Mouse (Mus musculus): ENCODE measurements around the gene Ulk4.
"Not testable (repeated sequence)": the region's sequence is repeated elsewhere in the genome, so short reads cannot be mapped to it uniquely, and the experiment has no call there.

The Ulk4 gene

DNA sequence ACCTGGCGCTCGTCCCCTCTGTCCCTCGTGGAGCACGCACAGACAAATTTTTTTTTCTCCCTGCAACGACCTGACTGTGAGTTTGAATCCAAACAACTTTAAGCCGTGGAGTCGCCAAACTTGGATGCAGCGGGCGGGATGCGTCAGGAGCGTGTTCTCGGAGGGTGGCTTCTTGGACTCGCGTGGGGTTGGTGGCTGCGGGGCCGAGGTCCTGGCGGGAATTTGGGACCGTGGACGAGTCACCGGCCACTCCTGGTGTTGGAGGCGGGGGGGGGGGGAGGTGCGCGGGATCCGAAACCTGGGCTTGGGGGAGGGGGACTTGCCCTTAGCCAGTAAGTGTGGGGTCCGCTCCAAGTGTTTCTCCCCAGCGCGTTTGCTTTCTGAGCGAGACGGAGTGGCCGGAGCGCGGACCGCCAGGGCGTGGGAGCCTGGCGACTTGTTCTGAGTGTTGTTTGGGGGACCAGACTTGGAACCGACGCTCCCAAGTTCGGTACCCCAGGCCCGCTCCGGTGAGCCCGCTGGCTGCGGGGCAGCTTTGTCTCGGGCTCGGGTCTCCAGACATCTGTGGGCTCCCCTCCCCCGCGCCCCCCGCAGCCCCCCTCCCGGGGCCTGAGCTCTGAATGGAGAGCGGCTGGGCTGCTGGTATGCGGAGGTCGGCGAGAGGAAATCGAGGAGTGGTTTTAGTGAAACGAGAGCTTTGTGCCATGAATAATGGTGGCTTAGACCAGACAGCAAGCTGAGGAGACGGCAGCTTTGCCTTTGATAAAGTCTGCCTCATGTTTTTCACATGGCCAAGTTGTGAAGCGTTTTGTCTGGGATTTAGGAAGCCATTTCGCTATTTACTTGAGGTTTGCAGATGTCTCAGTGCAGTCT lies 342.9 kb downstream of the Ulk4 start:
- DNase-seq (ENCODE audit: low spot score) = peak; percentile 57

DNA sequence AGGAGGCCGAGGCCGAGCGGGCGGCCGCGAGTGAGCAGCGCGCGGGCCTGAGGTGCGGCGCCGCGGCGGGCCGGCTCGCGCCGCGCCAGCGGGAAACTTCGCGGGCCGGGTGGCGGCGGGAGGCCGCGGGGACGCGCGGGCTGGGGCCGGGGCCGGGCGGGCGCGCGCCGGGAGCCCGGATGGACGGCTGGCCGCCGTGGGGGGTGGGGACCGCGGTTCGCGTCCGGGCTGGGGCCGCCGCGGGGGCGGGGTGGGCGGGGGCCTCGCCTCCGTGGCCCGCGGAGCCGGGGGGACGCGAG lies 343.5 kb downstream of the Ulk4 start:
- DNase-seq (ENCODE audit: low spot score) = no peak

DNA sequence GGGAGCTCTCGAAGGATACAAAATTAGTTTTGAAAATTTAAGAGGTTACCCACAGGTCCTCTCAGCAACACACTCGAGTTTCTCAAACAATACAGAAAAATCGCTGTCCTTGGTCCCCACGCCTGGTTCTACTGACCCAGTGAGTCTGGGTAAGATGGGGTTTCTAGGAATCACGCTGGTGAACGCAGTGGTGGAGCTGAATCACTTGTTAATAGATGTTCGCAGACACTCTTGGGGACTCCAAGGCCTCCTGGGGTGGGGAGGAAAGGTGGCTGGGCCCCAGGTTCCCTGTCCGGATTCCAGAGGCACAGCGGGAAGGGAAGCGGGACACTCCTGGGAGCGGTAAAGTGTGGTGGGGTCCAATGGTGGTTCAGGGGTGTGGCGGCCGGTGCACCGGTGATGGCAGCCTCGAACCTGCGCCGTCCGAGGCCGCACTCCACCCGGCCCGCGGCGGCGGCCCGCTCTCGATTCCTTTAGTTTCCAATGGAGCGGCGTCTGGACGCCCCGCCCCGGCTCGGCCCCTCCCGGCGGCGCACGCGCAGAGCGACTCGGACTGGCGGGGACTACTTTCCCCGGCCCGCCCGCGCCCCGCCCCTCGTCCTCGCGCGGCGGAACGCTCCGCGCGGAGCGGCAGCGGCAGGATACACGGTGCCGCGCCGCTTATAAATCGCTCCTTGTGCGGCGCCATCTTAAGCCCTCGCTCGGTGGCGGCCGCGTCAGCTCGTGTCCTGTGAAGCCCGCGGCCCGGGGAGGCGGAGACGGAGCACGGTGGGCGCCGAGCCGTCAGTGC lies 344.0 kb downstream of the Ulk4 start:
- DNase-seq (ENCODE audit: low spot score) = peak; percentile 96

DNA sequence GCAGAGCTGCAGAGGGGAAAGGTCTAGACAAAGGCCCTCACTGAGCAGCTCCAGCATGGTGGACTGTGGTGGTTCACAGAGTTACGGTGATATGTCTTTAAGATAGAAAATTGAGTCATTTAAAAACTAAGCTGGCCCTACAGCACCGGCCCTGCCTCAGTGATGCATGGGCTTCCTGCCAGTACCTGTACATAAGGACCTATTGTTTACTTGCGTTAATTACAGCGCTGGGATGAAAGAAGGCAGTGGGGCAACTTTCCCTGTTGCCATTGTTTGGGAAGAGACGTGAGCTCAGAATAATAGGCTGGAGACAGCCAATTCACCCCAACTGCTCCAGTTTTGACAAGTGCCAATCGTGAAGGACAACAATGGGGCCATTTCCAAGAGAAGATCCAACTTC lies 344.6 kb downstream of the Ulk4 start:
- DNase-seq (ENCODE audit: low spot score) = peak; percentile 28

DNA sequence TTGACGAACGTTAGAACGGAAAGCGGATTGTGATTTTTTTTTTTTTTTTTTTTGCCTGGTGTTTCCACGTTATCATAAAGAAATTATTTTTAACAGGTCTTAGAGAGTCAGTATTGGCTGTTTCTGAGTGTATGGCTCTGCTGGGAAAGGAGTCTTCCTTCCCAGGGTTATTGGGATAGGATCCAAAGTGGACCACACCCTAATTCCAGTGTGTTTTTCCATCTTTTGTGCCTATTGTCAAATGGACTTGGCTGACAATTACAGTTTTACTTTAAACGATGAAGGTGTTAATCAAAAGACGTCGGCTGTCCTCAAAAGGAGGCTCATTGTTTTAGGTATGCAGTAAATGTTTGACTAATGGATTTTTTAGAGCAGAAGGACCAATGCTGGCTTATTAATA lies 346.2 kb downstream of the Ulk4 start:
- no peak for DNase-seq (ENCODE audit: low spot score)

GRCm38 (mm10) chr9:120930021-120930420 lies 347.0 kb downstream of the Ulk4 start:
- no peak for DNase-seq (ENCODE audit: low spot score)

GRCm38 (mm10) chr9:120929081-120929480 lies 347.9 kb downstream of the Ulk4 start, which contains the start of gene Ctnnb1:
TSS of gene Ctnnb1 (plus strand) at chr9:120929216.
- no peak for DNase-seq (ENCODE audit: low spot score)

DNA sequence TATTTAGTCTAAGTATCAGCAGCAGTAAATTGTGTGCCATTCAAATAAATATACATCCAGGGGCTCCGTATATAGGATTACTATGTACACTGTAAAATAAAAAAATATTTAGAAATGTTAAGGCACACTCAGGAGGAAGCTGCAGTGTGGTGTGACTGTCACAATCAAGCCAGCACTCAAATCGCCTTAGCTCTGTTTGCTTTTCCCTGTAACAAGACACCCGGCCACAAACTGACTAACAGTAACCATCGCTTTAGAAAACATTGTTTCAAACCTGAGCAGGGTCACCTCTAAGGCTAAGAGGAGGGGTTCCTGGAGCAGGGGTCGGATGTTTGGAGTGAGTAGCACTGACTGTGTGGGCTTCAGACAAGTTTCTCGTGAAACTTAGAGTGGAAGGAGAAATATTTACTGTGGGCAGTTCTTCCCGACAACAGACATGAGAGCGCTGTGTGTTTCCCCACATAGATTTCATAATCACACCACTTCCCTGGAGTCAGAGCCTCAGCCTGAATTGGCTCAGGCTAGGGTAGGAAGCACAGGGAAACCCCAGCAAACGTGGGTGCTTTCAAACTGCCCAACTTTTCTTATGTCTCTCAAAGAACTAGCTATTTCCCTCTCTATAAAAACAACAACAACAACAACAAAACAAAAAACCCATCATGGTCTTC lies 349.9 kb downstream of the Ulk4 start:
- DNase-seq (ENCODE audit: low spot score) = no peak

DNA sequence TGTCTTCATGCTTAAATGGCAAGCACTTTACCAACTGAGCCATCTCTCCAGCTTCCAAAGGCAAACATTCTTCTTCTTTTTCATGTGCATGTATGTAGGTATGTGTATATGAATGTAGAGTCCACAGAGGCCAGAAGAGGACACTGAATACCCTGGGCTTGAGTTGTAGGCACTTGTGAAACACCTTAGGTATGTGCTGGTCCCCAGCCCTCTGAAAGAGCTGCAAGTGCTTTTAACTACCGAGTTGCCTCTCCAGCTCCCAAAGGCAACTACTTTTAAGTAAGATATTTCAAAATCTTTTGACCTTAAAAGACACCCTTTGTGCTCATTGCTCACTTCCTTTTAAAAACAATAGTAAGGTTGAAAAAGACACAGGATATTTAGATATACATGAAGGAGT lies 350.9 kb downstream of the Ulk4 start:
- DNase-seq (ENCODE audit: low spot score) = no peak

DNA sequence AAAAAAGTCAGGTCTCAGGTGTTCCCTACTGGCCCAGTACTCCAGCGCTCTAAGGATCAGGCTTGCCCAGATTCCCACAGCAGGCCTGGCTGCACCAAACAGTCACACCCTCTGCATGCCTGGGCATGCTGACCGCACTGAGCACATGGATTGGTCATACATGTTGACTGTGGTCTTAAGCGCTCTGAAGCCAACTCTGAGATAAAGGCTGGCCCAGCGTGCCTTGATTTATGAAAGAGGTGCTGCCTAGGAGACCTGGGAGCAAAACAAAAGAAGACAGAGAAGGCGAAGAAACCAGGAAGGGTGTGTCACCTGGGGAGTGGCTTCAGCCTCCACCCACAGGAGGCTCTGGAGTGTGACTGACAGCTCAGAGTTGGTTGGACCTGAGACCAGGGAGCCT lies 357.9 kb downstream of the Ulk4 start:
- DNase-seq (ENCODE audit: low spot score) = no peak

GRCm38 (mm10) chr9:120918642-120919041 lies 358.4 kb downstream of the Ulk4 start:
- no peak for DNase-seq (ENCODE audit: low spot score)

GRCm38 (mm10) chr9:120918211-120918610 lies 358.8 kb downstream of the Ulk4 start:
- no peak for DNase-seq (ENCODE audit: low spot score)

DNA sequence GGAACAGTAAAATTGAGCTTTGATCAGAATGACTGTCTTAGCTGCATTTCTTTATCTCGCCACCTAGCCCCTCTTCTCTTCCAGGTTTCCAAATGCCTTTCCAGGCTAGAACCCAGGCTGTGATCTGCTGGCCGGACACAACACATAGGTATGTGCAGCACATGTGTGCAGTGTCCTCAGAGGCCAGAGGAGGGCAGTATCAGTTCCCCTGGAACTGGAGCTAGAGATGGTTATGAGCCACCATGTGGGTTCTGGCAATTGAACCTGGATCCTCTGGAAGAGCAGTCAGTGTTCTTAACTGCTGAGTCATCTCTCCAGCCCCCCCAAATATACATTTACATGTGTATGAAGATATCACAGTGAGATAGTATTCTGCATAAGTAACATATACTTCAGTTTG lies 359.4 kb downstream of the Ulk4 start:
- not testable (repeated sequence) for DNase-seq (ENCODE audit: low spot score)

GRCm38 (mm10) chr9:120914877-120915459 lies 362.0 kb downstream of the Ulk4 start:
- no peak for DNase-seq (ENCODE audit: low spot score)

DNA sequence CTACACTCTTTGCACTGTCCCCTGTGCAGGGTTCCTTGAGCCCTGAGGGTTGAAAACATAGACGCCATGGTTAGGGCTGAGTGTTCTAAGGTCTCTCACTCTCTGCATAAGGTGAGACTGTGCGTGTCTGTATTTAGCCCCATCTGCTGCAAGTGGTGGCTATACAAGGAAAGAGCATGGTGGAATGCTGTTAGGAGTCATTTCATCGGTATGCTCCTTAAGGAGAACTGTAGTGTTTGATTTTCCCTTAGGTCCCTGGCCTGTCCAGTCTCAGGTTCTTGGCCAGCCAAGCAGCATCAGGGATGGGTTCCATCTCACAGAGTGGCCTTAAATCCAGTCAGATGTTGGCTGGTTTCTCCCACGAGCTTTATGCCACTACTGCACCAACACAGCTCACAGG lies 362.6 kb downstream of the Ulk4 start:
- no peak for DNase-seq (ENCODE audit: low spot score)

DNA sequence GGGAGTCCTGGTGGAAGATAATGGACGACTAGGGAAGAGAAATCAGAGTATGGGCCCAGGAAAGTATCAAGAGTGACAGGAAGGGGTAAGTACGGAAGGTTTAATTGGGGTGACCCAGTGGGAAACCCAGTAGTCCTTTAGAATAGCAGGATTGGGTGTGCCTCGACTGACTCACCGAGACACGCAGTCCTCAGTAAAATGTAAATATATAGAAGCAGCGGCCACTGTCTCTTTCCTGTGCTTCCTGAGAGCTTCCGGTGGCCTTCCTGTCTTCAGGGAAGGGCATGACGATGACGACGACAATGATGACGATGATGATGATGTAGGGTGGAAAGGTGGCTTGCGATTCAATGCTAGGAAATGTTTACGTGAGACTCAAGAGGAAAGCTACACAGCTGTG lies 363.8 kb downstream of the Ulk4 start:
- DNase-seq (ENCODE audit: low spot score) = no peak

DNA sequence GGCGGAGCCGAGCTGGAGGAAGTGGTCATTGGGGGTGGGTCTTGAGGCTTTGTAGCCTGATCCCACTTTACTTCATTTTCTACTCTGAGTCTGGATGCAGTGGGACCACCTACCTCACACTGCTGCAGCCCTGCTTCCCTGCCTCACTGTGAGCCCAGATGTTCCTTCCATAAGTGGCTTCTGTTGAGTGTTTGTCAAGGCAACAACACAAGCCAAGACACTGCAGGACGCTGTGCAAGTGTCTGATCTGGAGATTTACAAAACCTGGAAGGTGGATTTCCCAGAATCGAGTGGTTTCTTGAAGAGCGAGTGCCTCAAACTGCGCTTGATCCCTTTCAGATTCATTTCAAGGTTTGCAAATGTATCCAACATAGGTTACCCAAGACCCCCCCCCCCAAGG lies 368.5 kb downstream of the Ulk4 start:
- DNase-seq (ENCODE audit: low spot score) = no peak
